Mouse (Mus musculus): ENCODE measurements at regions not wholly inside any gene's neighbourhood (a gene's known extent, or its start where the extent isn't known, plus 50 kb on each side); places are given as distances from the start of the nearest gene placed in this dataset.

DNA sequence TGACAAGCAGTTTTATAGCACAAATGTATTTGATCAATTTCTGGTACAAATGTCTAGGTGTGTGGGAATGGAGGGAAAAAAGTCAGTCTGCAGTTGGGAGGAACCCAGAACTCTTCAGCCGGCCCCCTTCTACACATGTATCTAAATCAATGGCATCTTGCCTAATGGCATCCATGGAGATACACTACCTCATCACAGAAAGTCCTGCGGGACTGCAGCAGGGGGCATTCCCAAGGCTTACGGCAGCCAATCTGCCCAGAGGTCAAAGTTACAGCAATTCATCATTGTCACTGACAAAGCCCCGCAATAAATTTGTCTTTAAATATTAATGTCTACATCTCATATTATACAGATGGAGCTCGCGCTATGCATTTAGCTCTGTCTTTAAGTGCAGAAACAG lies 135.7 kb upstream of the Arhgap5 start:
- Histone ChIP-seq H3K4me3 (ENCODE audit: insufficient read depth, low read length) (no peak overlapping the region), H3K4me1 (ENCODE audit: control insufficient read depth, insufficient read depth, low read length) (peaks cover 4% of the 10 kb centered on the region), H3K27ac (ENCODE audit: insufficient read depth, low read length) (no peak overlapping the region)
- TF ChIP-seq POLR2A (IDR thresholded peaks at IDR 0.05; ENCODE audit: low read depth, low read length) (no peak), CTCF (IDR thresholded peaks at IDR 0.05; ENCODE audit: borderline replicate concordance, insufficient read depth, low read length) (no peak)

DNA sequence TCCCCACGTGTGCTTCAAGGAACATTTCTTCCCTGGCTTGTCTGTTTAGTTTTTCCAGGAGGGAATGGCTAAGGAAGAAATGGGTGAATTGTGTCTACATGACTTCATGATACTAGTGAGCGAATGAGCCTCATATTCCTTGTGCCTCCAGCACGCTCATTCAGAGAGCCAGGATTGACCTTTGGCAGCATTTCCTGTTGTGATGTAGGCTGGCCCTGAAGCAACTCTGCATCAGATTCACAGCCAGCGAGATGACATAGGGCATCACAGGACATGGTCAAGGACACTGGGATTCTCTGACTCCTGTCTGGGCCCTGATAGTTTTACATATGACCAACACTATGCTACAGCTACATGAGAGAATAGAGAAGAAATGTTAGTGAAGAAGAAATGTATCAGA lies 135.3 kb upstream of the Arhgap5 start:
- no peak for TF ChIP-seq POLR2A (IDR thresholded peaks at IDR 0.05; ENCODE audit: low read depth, low read length)
- no peak for TF ChIP-seq CTCF (IDR thresholded peaks at IDR 0.05; ENCODE audit: borderline replicate concordance, insufficient read depth, low read length)
- Histone ChIP-seq H3K4me3 (ENCODE audit: insufficient read depth, low read length) (no peak overlapping the region), H3K27ac (ENCODE audit: insufficient read depth, low read length) (no peak overlapping the region), H3K4me1 (ENCODE audit: control insufficient read depth, insufficient read depth, low read length) (peaks cover 4% of the 10 kb centered on the region)

DNA sequence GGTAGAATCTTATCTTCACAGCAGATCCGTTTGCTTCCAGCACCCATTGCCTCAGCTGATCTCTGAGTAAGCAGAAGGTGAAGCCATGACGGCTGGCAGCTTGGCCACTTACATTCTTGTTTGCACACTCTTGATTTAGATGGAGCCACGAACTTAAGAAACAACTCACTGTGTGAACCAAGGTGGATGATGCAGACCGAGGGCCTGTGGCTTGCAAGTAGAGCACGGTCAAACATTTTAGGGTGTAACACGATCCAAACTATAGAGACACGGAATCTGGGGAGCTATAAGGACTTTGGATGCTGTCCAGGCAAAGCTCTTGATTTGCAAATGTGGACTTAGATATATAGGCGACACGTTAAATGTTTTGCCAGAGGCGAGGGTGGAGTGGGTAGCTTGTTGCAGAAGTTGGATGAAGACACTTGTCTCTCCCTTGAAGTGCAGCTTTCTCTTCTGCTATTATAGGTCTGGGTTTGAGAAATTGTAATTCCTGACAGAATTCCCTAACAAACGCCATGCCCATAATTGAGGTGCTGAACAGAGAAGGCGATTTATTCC lies 133.5 kb upstream of the Arhgap5 start:
- H3K4me1 ChIP-seq (ENCODE audit: control insufficient read depth, insufficient read depth, low read length), result peaks cover 4% of the 10 kb centered on the region
- H3K4me3 ChIP-seq (ENCODE audit: insufficient read depth, low read length), result no peak overlapping the region
- H3K27ac ChIP-seq (ENCODE audit: insufficient read depth, low read length), result no peak overlapping the region
- no peak for TF ChIP-seq POLR2A (IDR thresholded peaks at IDR 0.05; ENCODE audit: low read depth, low read length)
- no peak for TF ChIP-seq CTCF (IDR thresholded peaks at IDR 0.05; ENCODE audit: borderline replicate concordance, insufficient read depth, low read length)

DNA sequence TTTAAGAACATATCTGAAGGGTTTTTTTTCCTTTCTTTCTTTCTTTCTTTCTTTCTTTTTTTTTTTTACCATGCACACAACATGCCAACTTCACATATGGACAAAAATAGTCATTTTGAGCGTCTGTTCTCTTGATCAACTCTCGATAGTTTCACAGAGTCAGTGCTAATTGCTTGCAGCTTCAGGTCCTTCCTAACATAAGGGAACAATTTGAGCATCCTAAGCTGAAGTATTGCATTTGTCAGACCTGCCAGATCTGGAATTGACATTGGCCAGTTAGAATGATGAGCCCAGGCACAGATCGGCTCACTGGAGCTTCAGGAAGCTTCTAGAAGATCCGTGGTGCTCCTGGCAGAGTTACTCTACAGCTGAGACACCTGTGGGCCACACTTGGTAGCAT lies 128.7 kb upstream of the Arhgap5 start:
- no peak for TF ChIP-seq POLR2A (IDR thresholded peaks at IDR 0.05; ENCODE audit: low read depth, low read length)
- Histone ChIP-seq H3K27ac (ENCODE audit: insufficient read depth, low read length) (no peak overlapping the region), H3K4me3 (ENCODE audit: insufficient read depth, low read length) (no peak overlapping the region), H3K4me1 (ENCODE audit: control insufficient read depth, insufficient read depth, low read length) (peaks cover 9% of the 10 kb centered on the region)

DNA sequence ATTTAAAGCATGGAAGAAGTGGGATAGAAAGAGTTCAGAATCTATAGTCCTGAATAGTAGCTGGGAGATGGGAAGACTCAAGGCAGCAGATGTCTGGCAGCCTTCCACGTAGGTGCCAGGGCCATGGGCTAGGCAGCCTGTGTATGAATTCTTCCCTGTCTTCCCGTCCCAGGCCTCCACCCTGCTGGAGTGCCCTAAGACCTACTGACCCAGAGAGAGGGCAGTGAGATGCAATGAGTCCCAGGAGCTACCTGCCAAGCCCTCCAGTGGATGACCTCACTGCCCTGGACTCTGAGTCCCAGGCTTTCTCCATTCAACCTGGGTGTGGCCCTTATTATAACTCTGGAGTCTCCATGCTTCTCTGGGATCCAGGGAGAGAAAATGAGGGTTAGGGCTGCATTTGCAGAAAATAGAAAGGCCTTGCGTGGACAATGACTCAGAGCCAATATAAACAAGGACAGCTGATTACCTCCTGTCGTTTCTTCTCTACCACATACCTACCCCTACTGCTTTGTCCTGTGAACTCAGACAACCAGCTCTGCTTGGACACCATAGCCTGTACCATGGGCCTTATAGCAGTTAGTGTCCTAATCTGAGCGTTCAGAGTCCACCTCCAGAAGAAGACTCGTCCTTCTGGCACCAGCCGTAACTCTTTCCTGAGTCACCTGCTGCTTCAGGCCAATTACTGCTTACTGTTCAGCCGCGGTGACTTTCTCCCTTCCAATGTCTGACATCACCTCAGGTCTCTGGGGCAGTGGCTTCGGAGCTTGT lies 126.9 kb upstream of the Arhgap5 start:
- TF ChIP-seq CTCF (IDR thresholded peaks at IDR 0.05; ENCODE audit: borderline replicate concordance, insufficient read depth, low read length) (no peak), POLR2A (IDR thresholded peaks at IDR 0.05; ENCODE audit: low read depth, low read length) (no peak)
- no peak overlapping the region for H3K4me3 ChIP-seq (ENCODE audit: insufficient read depth, low read length)

DNA sequence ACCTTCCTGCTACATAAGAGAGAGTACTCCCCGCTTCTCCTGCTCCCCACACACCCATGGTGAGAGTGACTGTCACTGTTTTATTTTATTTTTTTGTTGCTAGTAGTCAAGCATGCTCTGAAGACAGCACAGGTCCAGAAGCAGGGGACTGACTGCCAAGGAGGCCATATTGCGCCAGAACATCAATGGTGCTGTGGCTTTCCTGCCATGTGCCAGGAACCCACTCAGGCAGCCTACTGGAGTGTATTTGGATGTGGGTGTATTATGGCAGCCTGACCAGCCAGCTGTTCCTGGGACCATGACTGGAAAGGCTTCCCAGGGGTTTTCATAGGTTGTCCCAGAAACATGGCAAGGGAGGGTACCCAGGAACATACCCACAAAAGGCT lies 126.3 kb upstream of the Arhgap5 start:
- H3K4me3 ChIP-seq (ENCODE audit: insufficient read depth, low read length), result no peak overlapping the region
- no peak overlapping the region for H3K27ac ChIP-seq (ENCODE audit: insufficient read depth, low read length)
- peaks cover 18% of the 10 kb centered on the region for H3K4me1 ChIP-seq (ENCODE audit: control insufficient read depth, insufficient read depth, low read length)
- TF ChIP-seq POLR2A (IDR thresholded peaks at IDR 0.05; ENCODE audit: low read depth, low read length) (no peak), CTCF (IDR thresholded peaks at IDR 0.05; ENCODE audit: borderline replicate concordance, insufficient read depth, low read length) (no peak)

More for the DNA sequence above, 126.9 kb upstream of the Arhgap5 start:
- H3K4me1 ChIP-seq (ENCODE audit: control insufficient read depth, insufficient read depth, low read length), result peaks cover 13% of the 10 kb centered on the region
- H3K27ac ChIP-seq (ENCODE audit: insufficient read depth, low read length), result no peak overlapping the region

DNA sequence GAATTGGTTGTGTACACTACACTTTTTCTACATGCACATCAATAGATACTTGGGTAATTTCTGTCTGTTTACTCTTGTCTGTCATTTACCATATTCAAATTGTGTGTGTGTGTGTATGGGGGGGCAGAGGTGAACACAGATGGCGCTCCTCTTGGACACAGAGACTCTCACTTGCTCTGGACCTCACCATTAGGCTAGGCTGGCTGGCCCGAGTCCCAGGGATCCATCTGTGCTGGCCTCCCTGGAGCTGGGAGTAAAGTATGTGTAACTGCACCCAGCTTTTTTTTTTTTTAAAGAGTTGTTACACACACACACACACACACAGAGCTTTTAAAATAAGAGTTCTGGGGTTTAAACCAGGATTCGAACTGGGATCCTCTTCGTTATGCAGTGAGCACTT lies 124.5 kb upstream of the Arhgap5 start:
- no peak for TF ChIP-seq CTCF (IDR thresholded peaks at IDR 0.05; ENCODE audit: borderline replicate concordance, insufficient read depth, low read length)
- TF ChIP-seq POLR2A (IDR thresholded peaks at IDR 0.05; ENCODE audit: low read depth, low read length), result no peak
- Histone ChIP-seq H3K4me3 (ENCODE audit: insufficient read depth, low read length) (no peak overlapping the region), H3K4me1 (ENCODE audit: control insufficient read depth, insufficient read depth, low read length) (peaks cover 22% of the 10 kb centered on the region), H3K27ac (ENCODE audit: insufficient read depth, low read length) (no peak overlapping the region)

DNA sequence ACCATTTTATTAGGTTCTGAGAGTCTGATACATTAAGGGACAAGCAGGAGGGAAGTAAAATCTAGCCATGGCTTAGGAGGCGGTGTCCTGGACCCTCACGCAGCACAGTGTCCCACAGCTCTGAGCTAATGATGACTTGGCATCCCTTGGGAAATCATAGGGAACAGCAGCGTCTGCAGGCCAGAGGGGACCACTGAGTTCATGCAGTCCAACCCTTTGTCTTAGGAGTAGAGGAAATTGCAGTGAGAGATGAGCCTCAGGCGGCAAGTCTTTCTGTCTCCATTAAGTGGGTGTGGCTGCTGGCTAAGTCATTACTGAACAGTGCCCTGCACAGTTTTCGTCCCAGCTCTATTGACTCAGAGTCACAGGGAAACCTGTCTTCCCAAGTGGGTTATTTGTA lies 123.8 kb upstream of the Arhgap5 start:
- TF ChIP-seq CTCF (IDR thresholded peaks at IDR 0.05; ENCODE audit: borderline replicate concordance, insufficient read depth, low read length), result no peak
- TF ChIP-seq POLR2A (IDR thresholded peaks at IDR 0.05; ENCODE audit: low read depth, low read length), result no peak
- Histone ChIP-seq H3K4me3 (ENCODE audit: insufficient read depth, low read length) (no peak overlapping the region), H3K4me1 (ENCODE audit: control insufficient read depth, insufficient read depth, low read length) (peaks cover 22% of the 10 kb centered on the region), H3K27ac (ENCODE audit: insufficient read depth, low read length) (no peak overlapping the region)

DNA sequence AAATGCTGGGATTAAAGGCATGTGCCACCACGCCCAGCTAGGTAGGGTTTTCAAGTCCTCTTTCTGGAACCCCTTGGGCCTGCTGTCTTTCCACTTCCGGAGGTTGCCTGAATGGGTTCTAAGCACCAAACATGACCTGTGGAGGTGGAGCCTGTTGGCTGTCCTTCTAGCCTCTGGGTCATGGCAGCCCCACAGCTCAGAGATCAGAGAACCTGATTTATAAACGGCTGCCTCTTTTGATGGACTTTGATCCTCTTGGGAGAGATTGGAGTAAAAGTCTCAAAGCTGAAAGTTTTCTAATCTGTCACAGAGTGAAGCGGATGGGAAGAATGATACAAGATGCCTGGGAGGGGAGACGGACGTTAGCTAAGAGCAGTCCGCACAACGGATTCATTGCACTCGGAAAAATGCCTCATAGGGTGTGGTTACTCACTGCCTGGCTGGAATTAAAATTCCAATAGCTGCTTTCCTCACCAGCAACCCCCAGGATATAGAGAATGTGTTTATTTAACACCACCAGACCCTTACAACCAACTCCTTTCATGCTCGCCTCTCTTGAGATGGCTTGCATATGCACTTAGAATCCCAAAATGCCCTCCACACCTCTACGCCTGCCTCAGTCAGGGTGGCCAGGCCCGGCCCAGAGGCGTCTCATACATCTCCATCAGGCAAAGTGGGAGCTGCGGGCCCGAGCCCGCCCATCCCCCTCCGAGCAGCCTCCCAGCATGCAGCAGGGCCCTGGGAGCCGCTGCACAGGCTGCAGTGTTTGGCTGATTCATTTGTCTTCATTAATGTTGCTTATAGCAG lies 122.4 kb upstream of the Arhgap5 start:
- TF ChIP-seq POLR2A (IDR thresholded peaks at IDR 0.05; ENCODE audit: low read depth, low read length), result 0 out of 2 replicates have a peak, but pooled peaks have one; percentile 20
- TF ChIP-seq CTCF (IDR thresholded peaks at IDR 0.05; ENCODE audit: borderline replicate concordance, insufficient read depth, low read length), result no peak
- H3K27ac ChIP-seq (ENCODE audit: insufficient read depth, low read length), result peak overlapping the region; percentile 93
- peaks cover 22% of the 10 kb centered on the region for H3K4me1 ChIP-seq (ENCODE audit: control insufficient read depth, insufficient read depth, low read length)
- H3K4me3 ChIP-seq (ENCODE audit: insufficient read depth, low read length), result no peak overlapping the region

DNA sequence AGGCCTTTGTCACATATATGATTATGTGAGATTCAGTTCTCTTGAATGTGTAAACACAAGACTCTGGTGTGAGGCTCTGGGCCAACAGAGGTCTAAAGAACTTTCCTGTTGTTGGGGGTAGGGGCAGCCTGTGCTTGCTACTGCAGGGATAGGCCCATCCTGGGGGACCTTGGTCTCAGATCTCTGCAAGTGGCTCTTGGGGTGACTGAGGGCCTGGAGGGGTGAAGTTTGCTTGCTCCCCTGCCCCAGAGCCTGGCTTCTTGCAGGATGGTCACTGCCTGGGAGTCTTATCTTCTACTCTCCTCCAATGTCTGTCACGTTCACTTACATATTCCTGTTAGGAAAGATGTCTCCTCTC lies 121.8 kb upstream of the Arhgap5 start:
- TF ChIP-seq POLR2A (IDR thresholded peaks at IDR 0.05; ENCODE audit: low read depth, low read length) (no peak), CTCF (IDR thresholded peaks at IDR 0.05; ENCODE audit: borderline replicate concordance, insufficient read depth, low read length) (no peak)
- H3K4me1 ChIP-seq (ENCODE audit: control insufficient read depth, insufficient read depth, low read length), result peaks cover 19% of the 10 kb centered on the region
- no peak overlapping the region for H3K4me3 ChIP-seq (ENCODE audit: insufficient read depth, low read length)
- H3K27ac ChIP-seq (ENCODE audit: insufficient read depth, low read length), result peak overlapping the region; percentile 93

All from embryonic fibroblast, embryonic 13.5 days (primary cell).